Mouse (Mus musculus): ENCODE results near the gene Fam229a. TPM values are rescaled to one million over a fixed set of nuclear protein-coding genes. Genes with fewer than 3 reads are reported as not detected.
"Not testable (repeated sequence)": the region's sequence is repeated elsewhere in the genome, so short reads cannot be mapped to it uniquely, and the experiment has no call there.

Gene Fam229a
- total RNA-seq, 2 experiments from 2014 or later = not detected

- no peak for DNase-seq (ENCODE audit: low spot score)
Measured at GRCm38 (mm10) chr4:129518519-129518918, 27.5 kb downstream of the Fam229a start.

GRCm38 (mm10) chr4:129525338-129525737, 34.3 kb downstream of the Fam229a start:
- DNase-seq (ENCODE audit: low spot score) = no peak

GRCm38 (mm10) chr4:129525889-129526288, 34.9 kb downstream of the Fam229a start:
- no peak for DNase-seq (ENCODE audit: low spot score)

- DNase-seq (ENCODE audit: low spot score) = not testable (repeated sequence)
Measured at GRCm38 (mm10) chr4:129528901-129529300, 37.9 kb downstream of the Fam229a start.

GRCm38 (mm10) chr4:129540012-129540411, 49.0 kb downstream of the Fam229a start:
- no peak for DNase-seq (ENCODE audit: low spot score)

Other genes with a start within 250 kb of the Fam229a start
- gene C77080, start 229.8 kb upstream of the Fam229a start, total RNA-seq (2021) = 1 to 10 TPM; 1.4 to 1.8 TPM
- 10 to 100 TPM; 49.2 to 49.5 TPM for gene Sync, start 203.6 kb upstream of the Fam229a start, total RNA-seq (2021)
- gene Rbbp4, start 155.8 kb upstream of the Fam229a start, total RNA-seq (2021) = 10 to 100 TPM; 34.6 to 45.1 TPM
- 10 to 100 TPM; 24.9 to 30.2 TPM for gene Zbtb8os, start 155.5 kb upstream of the Fam229a start, total RNA-seq (2021)
- under 1 TPM; 0.59 to 0.82 TPM for gene Zbtb8a, start 113.1 kb upstream of the Fam229a start, total RNA-seq (2021)
- gene Zbtb8b, start 50.3 kb upstream of the Fam229a start, total RNA-seq (2021) = not detected
- 10 to 100 TPM; 36.4 to 41.2 TPM for gene Bsdc1, start 29.6 kb upstream of the Fam229a start, total RNA-seq (2021)
- gene Tssk3, start 168 bp upstream of the Fam229a start, total RNA-seq (2021) = not detected
- 1 to 10 TPM in 1 of 2 experiments, under 1 TPM in 1; 0.64 to 1.1 TPM for gene Marcksl1, start 22.4 kb downstream of the Fam229a start, total RNA-seq (2021)
- 1 to 10 TPM; 7.7 to 8.2 TPM for gene Hdac1, start 51.5 kb downstream of the Fam229a start, total RNA-seq (2021)
- not detected for gene Lck, start 82.5 kb downstream of the Fam229a start, total RNA-seq (2021)
- not detected for gene Fam167b, start 87.4 kb downstream of the Fam229a start, total RNA-seq (2021)
- gene Eif3i, start 109.5 kb downstream of the Fam229a start, total RNA-seq (2021) = 100 to 1,000 TPM; 132 to 136 TPM
- gene Tmem234, start 109.5 kb downstream of the Fam229a start, total RNA-seq (2021) = 10 to 100 TPM; 28.8 to 32.9 TPM
- under 1 TPM; 0.71 to 0.84 TPM for gene Dcdc2b, start 123.1 kb downstream of the Fam229a start, total RNA-seq (2021)
- gene Iqcc, start 127.9 kb downstream of the Fam229a start, total RNA-seq (2021) = 1 to 10 TPM; 7.4 to 8.8 TPM
- gene Ccdc28b, start 132.8 kb downstream of the Fam229a start, total RNA-seq (2021) = 10 to 100 TPM; 28.7 to 29.2 TPM
- 10 to 100 TPM; 17.4 to 18.6 TPM for gene Txlna, start 149.9 kb downstream of the Fam229a start, total RNA-seq (2021)
- 10 to 100 TPM; 74.1 to 78.0 TPM for gene Kpna6, start 181.6 kb downstream of the Fam229a start, total RNA-seq (2021)
- 1 to 10 TPM; 3.0 to 3.9 TPM for gene Tmem39b, start 205.6 kb downstream of the Fam229a start, total RNA-seq (2021)

Measured in gastrocnemius, adult 18-20 months (tissue).